Mouse (Mus musculus) lung, postnatal 0 days (tissue): ENCODE measurements around the gene Mindy2. TPM values are rescaled to one million over a fixed set of nuclear protein-coding genes. Genes with fewer than 3 reads are reported as not detected.

ENCODE experiments used
- ATAC-seq: fragments of 200-750 bp; cut with Nextera tagmentation; 2 replicates; pipeline ENCODE4 v1.8.0; 2017; ENCODE audit warnings: moderate library complexity
- DNase-seq: peaks from one replicate; pipeline ENCODE4 v3.0.0-alpha.2; 2016; ENCODE audit warnings: low spot score
- H3K27ac ChIP-seq: fragments of 300-500 bp; sonication (generic); 2 replicates; pipeline ENCODE4 v1.5.1; 2014; ENCODE audit warnings: antibody characterized with exemption, mild to moderate bottlenecking, low read length, mixed read lengths
- H3K27me3 ChIP-seq: fragments of 300-500 bp; sonication (generic); replicated peaks from 2 replicates; pipeline ENCODE4 v1.6.1; 2014; ENCODE audit warnings: low read length, mixed read lengths; ENCODE audit not compliant: insufficient read depth
- H3K36me3 ChIP-seq: fragments of 300-500 bp; sonication (generic); 2 replicates; pipeline ENCODE4 v1.6.1; 2014; ENCODE audit warnings: low read length, mixed read lengths; ENCODE audit not compliant: insufficient read depth
- H3K4me1 ChIP-seq: fragments of 300-500 bp; sonication (generic); 2 replicates; pipeline ENCODE4 v1.6.1; 2014; ENCODE audit warnings: antibody characterized with exemption, low read depth, low read length, mixed read lengths; ENCODE audit not compliant: insufficient read depth
- H3K4me2 ChIP-seq: fragments of 300-500 bp; sonication (generic); replicated peaks from 2 replicates; pipeline ENCODE4 v1.6.1; 2014; ENCODE audit warnings: low read depth, mild to moderate bottlenecking, low read length, moderate library complexity, mixed read lengths
- H3K4me3 ChIP-seq: fragments of 300-500 bp; sonication (generic); 2 replicates; pipeline ENCODE4 v1.5.1; 2014; ENCODE audit warnings: low read depth, low read length
- H3K9ac ChIP-seq: fragments of 300-500 bp; sonication (generic); replicated peaks from 2 replicates; pipeline ENCODE4 v1.6.1; 2014; ENCODE audit warnings: low read depth, mild to moderate bottlenecking
- H3K9me3 ChIP-seq: fragments of 300-500 bp; sonication (generic); 2 replicates; pipeline ENCODE4 v1.6.1; 2016; ENCODE audit warnings: low read length, mixed read lengths
- CTCF ChIP-seq: IDR thresholded peaks from 2 replicates; pipeline ENCODE4 v1.5.1; 2016; ENCODE audit warnings: antibody characterized with exemption, mild to moderate bottlenecking
- EP300 ChIP-seq: IDR thresholded peaks from 2 replicates; pipeline ENCODE4 v1.6.1; 2016; ENCODE audit warnings: antibody characterized with exemption, mild to moderate bottlenecking, control low read depth
- WGBS: fragments of 180-500 bp; shearing (Covaris S2); extraction: QIAGEN DNeasy Blood & Tissue Kit; methylation state at CpG from one replicate; pipeline ENCODE4 v1.1.7; 2014; 5-methylcytosine and 5-hydroxymethylcytosine counted together
- polyA plus RNA-seq: library from polyadenylated mRNA; unstranded; fragments of >200 nt; fragmentation: Nextera tagmentation; extraction: Ambion mirVana; gene quantifications from 2 replicates; pipeline ENCODE4 v1.2.1, GENCODE M21; 2015

Gene Mindy2
- polyA plus RNA-seq, 1 experiment from 2014 or later, result 18.9 TPM

GRCm38 (mm10) chr9:70658266-70658665 is 1.3 kb upstream of the Mindy2 start:
- DNase-seq, result no peak
- no peaks in the 10 kb centered on the region for H3K27me3 ChIP-seq

GRCm38 (mm10) chr9:70656130-70657007 is 605 bp downstream of the Mindy2 start, which contains the start of gene Gm10642:
Gene Gm10642, plus strand, starts transcription at chr9:70656251.
- under 1% methylated on average over 46 of the region's 72 CpGs for WGBS
- H3K27ac ChIP-seq, result peak within 1 kb of the TSS; percentile 92
- TF ChIP-seq EP300 (no peak), CTCF (no peak)

More at GRCm38 (mm10) chr9:70658266-70658665, 1.3 kb upstream of the Mindy2 start:
- Histone ChIP-seq H3K4me2 (no peak overlapping the region), H3K4me3 (no peak overlapping the region), H3K4me1 (no peaks in the 10 kb centered on the region), H3K9me3 (no peaks in the 10 kb centered on the region), H3K9ac (no peak overlapping the region), H3K36me3 (no peaks in the 10 kb centered on the region), H3K27ac (no peak overlapping the region)
- ATAC-seq, result no peak
- no peak for TF ChIP-seq EP300
- no peak for TF ChIP-seq CTCF
- 68% methylated on average over 2 of the region's 2 CpGs for WGBS

GRCm38 (mm10) chr9:70655764-70656129 is 1.2 kb downstream of the Mindy2 start:
- no peak for TF ChIP-seq EP300
- TF ChIP-seq CTCF, result no peak
- no peaks in the 10 kb centered on the region for H3K4me1 ChIP-seq
- 28% methylated on average over 2 of the region's 2 CpGs for WGBS
- no peaks in the 10 kb centered on the region for H3K9me3 ChIP-seq
- H3K27me3 ChIP-seq, result no peaks in the 10 kb centered on the region
- no peak overlapping the region for H3K27ac ChIP-seq
- peak overlapping the region; percentile 93 for H3K4me3 ChIP-seq
- no peaks in the 10 kb centered on the region for H3K36me3 ChIP-seq
- ATAC-seq, result no peak
- peak overlapping the region; percentile 92 for H3K4me2 ChIP-seq
- peak overlapping the region; percentile 73; the same call in 1 of the 2 replicates for H3K9ac ChIP-seq
- DNase-seq, result no peak

More at GRCm38 (mm10) chr9:70656130-70657007, 605 bp downstream of the Mindy2 start, which contains the start of gene Gm10642:
- Histone ChIP-seq H3K4me1 (no peaks in the 10 kb centered on the region), H3K27me3 (no peaks in the 10 kb centered on the region), H3K36me3 (no peaks in the 10 kb centered on the region), H3K9me3 (no peaks in the 10 kb centered on the region), H3K4me2 (peak within 1 kb of the TSS; percentile 92), H3K4me3 (peak within 1 kb of the TSS; percentile 93), H3K9ac (peak within 1 kb of the TSS; percentile 73)
- peak; percentile 5 for ATAC-seq
- DNase-seq, result peak; percentile 74

GRCm38 (mm10) chr9:70654496-70654895 is 2.5 kb downstream of the Mindy2 start:
- ATAC-seq, result no peak
- Histone ChIP-seq H3K4me1 (no peaks in the 10 kb centered on the region), H3K4me3 (no peak overlapping the region), H3K9ac (no peak overlapping the region), H3K4me2 (peak overlapping the region; percentile 1; the same call in 1 of the 2 replicates), H3K27ac (no peak overlapping the region), H3K36me3 (no peaks in the 10 kb centered on the region), H3K27me3 (no peaks in the 10 kb centered on the region), H3K9me3 (no peaks in the 10 kb centered on the region)
- no peak for DNase-seq
- TF ChIP-seq CTCF (no peak), EP300 (no peak)
- 74% methylated on average over 4 of the region's 4 CpGs for WGBS

- WGBS, result 49% methylated on average over 2 of the region's 2 CpGs
Observed at GRCm38 (mm10) chr9:70653875-70654274, 3.1 kb downstream of the Mindy2 start.

GRCm38 (mm10) chr9:70652221-70652620 is 4.8 kb downstream of the Mindy2 start:
- Histone ChIP-seq H3K27ac (no peak overlapping the region), H3K4me2 (no peak overlapping the region), H3K36me3 (no peaks in the 10 kb centered on the region), H3K9ac (no peak overlapping the region), H3K4me1 (no peaks in the 10 kb centered on the region), H3K9me3 (no peaks in the 10 kb centered on the region), H3K4me3 (no peak overlapping the region), H3K27me3 (no peaks in the 10 kb centered on the region)
- no peak for TF ChIP-seq CTCF
- TF ChIP-seq EP300, result no peak
- ATAC-seq (no peak), DNase-seq (no peak)
- WGBS, result 74% methylated on average over 2 of the region's 2 CpGs

More at GRCm38 (mm10) chr9:70653875-70654274, 3.1 kb downstream of the Mindy2 start:
- ATAC-seq, result no peak
- Histone ChIP-seq H3K9me3 (no peaks in the 10 kb centered on the region), H3K4me2 (0 out of 2 replicates have a peak overlapping the region, but pooled peaks have one; percentile 1), H3K9ac (no peak overlapping the region), H3K4me1 (no peaks in the 10 kb centered on the region), H3K27me3 (no peaks in the 10 kb centered on the region), H3K36me3 (no peaks in the 10 kb centered on the region), H3K4me3 (no peak overlapping the region), H3K27ac (no peak overlapping the region)
- TF ChIP-seq EP300 (no peak), CTCF (no peak)
- DNase-seq, result no peak
